Mouse (Mus musculus) kidney, embryonic 14.5 days (tissue): ENCODE data around the gene Mrgprg. TPM values are rescaled to one million over a fixed set of nuclear protein-coding genes. Genes with fewer than 3 reads are reported as not detected.

ENCODE experiments used
- ATAC-seq: fragments of 200-750 bp; cut with Nextera tagmentation; 2 replicates; pipeline ENCODE4 v1.8.0; 2017; ENCODE audit warnings: moderate number of reproducible peaks, mild to moderate bottlenecking, moderate TSS enrichment, moderate library complexity; ENCODE audit not compliant: low FRiP score, low TSS enrichment
- H3K27ac ChIP-seq: fragments of 300-500 bp; sonication (generic); 2 replicates; pipeline ENCODE4 v1.5.1; 2014; ENCODE audit warnings: low read depth, mild to moderate bottlenecking, low read length, moderate library complexity, mixed read lengths
- H3K27me3 ChIP-seq: fragments of 300-500 bp; sonication (generic); 2 replicates; pipeline ENCODE4 v1.6.1; 2014; ENCODE audit warnings: mild to moderate bottlenecking, low read length; ENCODE audit not compliant: control insufficient read depth, insufficient read depth
- H3K36me3 ChIP-seq: fragments of 300-500 bp; sonication (generic); 2 replicates; pipeline ENCODE4 v1.6.1; 2014; ENCODE audit warnings: low read length, mixed read lengths; ENCODE audit not compliant: control insufficient read depth, insufficient read depth
- H3K4me1 ChIP-seq: fragments of 300-500 bp; sonication (generic); 2 replicates; pipeline ENCODE4 v1.6.1; 2014; ENCODE audit warnings: low read length, mixed read lengths; ENCODE audit not compliant: control insufficient read depth, insufficient read depth
- H3K4me2 ChIP-seq: fragments of 300-500 bp; sonication (generic); replicated peaks from 2 replicates; pipeline ENCODE4 v1.6.1; 2014; ENCODE audit warnings: low read depth, mild to moderate bottlenecking, low read length
- H3K4me3 ChIP-seq: fragments of 300-500 bp; sonication (generic); 2 replicates; pipeline ENCODE4 v1.5.1; 2014; ENCODE audit warnings: mild to moderate bottlenecking, low read length
- H3K9ac ChIP-seq: fragments of 300-500 bp; sonication (generic); 2 replicates; pipeline ENCODE4 v1.6.1; 2014; ENCODE audit warnings: low read depth, mild to moderate bottlenecking, low read length, moderate library complexity
- H3K9me3 ChIP-seq: fragments of 300-500 bp; sonication (generic); 2 replicates; pipeline ENCODE4 v1.6.1; 2016; ENCODE audit warnings: low read length; ENCODE audit not compliant: control insufficient read depth
- WGBS: fragments of 180-500 bp; shearing (Covaris S2); extraction: QIAGEN DNeasy Blood & Tissue Kit; methylation state at CpG from one replicate; pipeline ENCODE4 v1.1.7; 2014; 5-methylcytosine and 5-hydroxymethylcytosine counted together
- polyA plus RNA-seq: library from polyadenylated mRNA; unstranded; fragments of >200 nt; fragmentation: Nextera tagmentation; extraction: Ambion mirVana; gene quantifications from 2 replicates; pipeline ENCODE4 v1.2.1, GENCODE M21; 2014

Gene Mrgprg
- not detected in 2 replicates for polyA plus RNA-seq

DNA sequence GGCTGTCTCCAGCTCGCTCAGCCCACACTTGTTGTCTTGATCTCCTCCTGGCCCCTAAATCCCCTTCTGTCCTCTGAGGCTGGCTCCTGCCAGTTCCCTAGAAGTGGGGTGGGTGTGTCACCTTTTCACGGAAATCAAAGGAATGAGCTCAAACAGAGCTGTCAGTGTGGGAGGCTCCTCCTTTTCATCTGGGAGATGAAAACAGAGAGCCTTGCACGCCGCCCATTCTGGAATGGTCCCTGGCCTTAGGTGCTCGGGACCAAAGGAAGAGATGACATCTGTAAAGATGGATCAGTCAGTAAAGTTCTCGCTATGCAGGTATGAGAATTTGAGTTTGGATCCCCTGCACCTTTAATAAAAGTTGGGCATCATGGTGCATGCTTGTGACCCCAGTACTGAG is at the start of gene Mrgprg:
Gene Mrgprg (minus strand): TSS at position 101 of the 400 bp plus-strand sequence.
- Histone ChIP-seq H3K4me3 (no peak within 1 kb of the TSS), H3K4me2 (no peak within 1 kb of the TSS), H3K27me3 (peaks cover 11% of the 10 kb centered on the region; the same call in 1 of the 2 replicates), H3K9me3 (no peaks in the 10 kb centered on the region), H3K27ac (no peak within 1 kb of the TSS), H3K9ac (no peak within 1 kb of the TSS), H3K4me1 (no peaks in the 10 kb centered on the region), H3K36me3 (no peaks in the 10 kb centered on the region)
- 35% methylated on average over 6 of the region's 6 CpGs for WGBS
- no peak for ATAC-seq

GRCm38 (mm10) chr7:143808909-143809308 is 42.1 kb upstream of the Mrgprg start:
- Histone ChIP-seq H3K4me2 (no peak overlapping the region), H3K4me3 (no peak overlapping the region), H3K9me3 (no peaks in the 10 kb centered on the region), H3K27ac (no peak overlapping the region), H3K27me3 (no peaks in the 10 kb centered on the region), H3K36me3 (peaks cover 49% of the 10 kb centered on the region), H3K4me1 (no peaks in the 10 kb centered on the region), H3K9ac (no peak overlapping the region)
- WGBS: 50% methylated on average over 1 of the region's 1 CpGs
- ATAC-seq: no peak

DNA sequence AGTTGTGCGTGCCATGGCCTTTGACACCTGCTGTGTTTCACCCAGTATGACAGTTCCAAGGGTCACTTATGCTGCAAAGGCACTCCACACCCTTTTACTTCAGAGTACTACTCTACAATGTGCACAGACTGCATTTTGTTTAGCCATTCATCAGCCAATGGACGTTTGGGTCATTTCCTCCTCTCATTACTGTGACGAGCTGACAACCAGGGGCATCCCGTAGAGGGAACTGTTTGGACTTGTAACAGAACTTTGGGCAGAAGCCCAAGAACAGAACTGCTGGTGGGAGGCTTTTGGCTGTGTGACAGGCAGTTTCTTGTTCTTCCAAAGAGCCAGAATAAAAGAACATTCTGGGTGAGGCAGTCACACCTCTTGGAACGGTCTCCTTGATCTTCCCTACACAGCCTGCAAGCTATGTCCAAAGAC is 38.4 kb upstream of the Mrgprg start:
- Histone ChIP-seq H3K9me3 (no peaks in the 10 kb centered on the region), H3K4me1 (no peaks in the 10 kb centered on the region), H3K4me3 (no peak overlapping the region), H3K27me3 (no peaks in the 10 kb centered on the region), H3K9ac (no peak overlapping the region), H3K27ac (no peak overlapping the region), H3K36me3 (peaks cover 57% of the 10 kb centered on the region), H3K4me2 (no peak overlapping the region)
- no peak for ATAC-seq
- 71% methylated on average over 5 of the region's 5 CpGs for WGBS

DNA sequence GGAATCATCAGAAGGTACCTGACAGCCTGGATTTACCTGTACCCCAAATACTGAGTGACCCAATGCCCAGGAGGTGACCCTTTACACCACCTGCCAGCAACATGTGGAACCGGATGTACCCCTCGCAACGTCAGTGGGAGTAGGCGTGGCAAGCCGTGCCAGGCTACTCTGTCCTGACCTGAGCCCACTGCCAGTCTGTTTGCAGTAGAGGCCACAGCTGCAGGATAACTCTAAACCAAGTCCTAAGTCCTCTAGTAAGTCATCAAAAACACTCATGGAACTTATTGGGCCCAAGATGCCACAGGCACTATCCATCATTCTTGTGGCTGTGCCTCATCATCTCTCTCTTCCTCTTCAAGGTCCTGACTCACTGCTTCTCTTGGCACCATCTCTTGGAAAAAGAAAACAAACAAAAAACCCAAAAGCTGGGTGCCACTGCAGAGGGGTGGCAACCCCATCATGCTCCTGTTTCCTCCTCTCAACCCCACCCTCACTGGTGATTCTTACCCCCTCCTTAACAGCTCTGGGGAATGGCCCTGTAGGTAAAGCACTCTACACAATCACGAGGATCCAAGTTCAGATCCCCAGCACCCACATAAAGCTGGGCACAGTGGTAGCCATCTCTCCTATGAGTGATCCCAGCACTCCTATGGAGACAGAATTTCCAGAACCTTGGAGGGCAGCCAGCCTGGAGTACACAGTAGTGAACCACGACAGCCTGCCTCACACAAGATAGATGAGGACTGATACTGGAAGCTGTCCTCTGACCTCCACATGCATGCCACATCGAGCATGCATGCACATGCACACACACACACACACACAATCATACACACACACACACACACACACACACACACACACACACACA is 34.6 kb upstream of the Mrgprg start:
- Histone ChIP-seq H3K9ac (no peak overlapping the region), H3K4me2 (no peak overlapping the region), H3K4me1 (no peaks in the 10 kb centered on the region), H3K27me3 (no peaks in the 10 kb centered on the region), H3K9me3 (no peaks in the 10 kb centered on the region), H3K36me3 (peaks cover 64% of the 10 kb centered on the region), H3K4me3 (no peak overlapping the region), H3K27ac (no peak overlapping the region)
- 89% methylated on average over 8 of the region's 8 CpGs for WGBS
- no peak for ATAC-seq

GRCm38 (mm10) chr7:143800770-143801169 is 34.0 kb upstream of the Mrgprg start:
- 86% methylated on average over 1 of the region's 1 CpGs for WGBS
- Histone ChIP-seq H3K27me3 (no peaks in the 10 kb centered on the region), H3K9ac (no peak overlapping the region), H3K9me3 (no peaks in the 10 kb centered on the region), H3K4me3 (no peak overlapping the region), H3K4me2 (no peak overlapping the region), H3K36me3 (peaks cover 59% of the 10 kb centered on the region), H3K4me1 (no peaks in the 10 kb centered on the region), H3K27ac (no peak overlapping the region)
- no peak for ATAC-seq

DNA sequence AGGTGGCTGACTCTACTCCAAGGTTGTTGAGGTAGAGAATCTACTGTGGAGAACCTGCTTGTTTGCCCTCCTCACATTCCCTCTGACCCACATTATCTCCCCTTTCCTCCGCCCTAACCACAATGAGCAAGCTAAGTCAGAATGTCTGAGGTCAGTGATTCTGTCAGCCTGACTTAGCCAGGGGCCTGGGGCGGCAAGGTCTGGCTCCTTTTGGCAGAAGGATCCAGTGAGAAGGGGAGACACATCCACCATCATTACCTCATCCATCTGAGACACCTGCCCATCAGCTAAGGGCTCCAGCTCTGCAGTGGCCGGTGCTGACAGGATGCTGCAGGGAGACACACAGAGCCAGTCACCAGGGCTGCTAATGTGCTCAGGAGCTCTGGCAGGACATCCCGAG is 32.0 kb upstream of the Mrgprg start:
- Histone ChIP-seq H3K9me3 (no peaks in the 10 kb centered on the region), H3K4me2 (no peak overlapping the region), H3K4me1 (no peaks in the 10 kb centered on the region), H3K9ac (no peak overlapping the region), H3K36me3 (peaks cover 54% of the 10 kb centered on the region), H3K4me3 (no peak overlapping the region), H3K27ac (no peak overlapping the region), H3K27me3 (no peaks in the 10 kb centered on the region)
- ATAC-seq: no peak
- WGBS: 92% methylated on average over 4 of the region's 4 CpGs

GRCm38 (mm10) chr7:143793121-143793520 is 26.3 kb upstream of the Mrgprg start:
- ATAC-seq: no peak
- 66% methylated on average over 4 of the region's 4 CpGs for WGBS

DNA sequence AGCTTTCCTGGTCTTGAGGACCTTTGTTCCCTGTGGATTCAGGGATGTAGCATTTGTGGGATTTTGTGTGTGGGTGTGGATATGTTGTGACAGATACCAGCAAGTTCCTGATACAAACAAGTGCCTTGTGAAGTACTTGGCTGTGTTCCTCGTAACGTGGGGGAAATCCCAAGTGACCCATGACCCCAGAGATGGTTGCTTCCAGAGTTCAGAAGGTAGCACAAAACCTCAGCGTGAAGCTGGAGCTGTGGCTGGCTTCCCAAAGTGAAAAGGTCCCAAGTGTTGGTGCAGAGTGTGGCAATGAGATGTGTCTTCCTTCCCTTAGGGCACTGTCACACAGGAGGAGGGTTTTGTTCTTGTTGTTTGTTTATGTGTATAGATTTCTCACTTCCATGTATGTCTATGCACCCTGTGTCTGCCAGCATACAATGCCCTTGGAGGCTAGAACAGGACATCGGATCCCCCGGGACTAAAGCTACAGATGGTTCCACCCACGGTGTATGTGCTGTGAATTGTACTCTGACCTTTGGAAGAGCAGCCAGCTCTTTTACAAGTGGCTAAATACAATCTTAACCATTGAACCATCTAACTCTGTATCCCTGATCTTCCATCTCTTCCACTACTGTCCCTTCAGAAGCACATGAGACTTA is 25.7 kb upstream of the Mrgprg start:
- no peak overlapping the region for H3K9ac ChIP-seq
- no peak overlapping the region for H3K27ac ChIP-seq
- ATAC-seq: no peak
- H3K4me3 ChIP-seq: no peak overlapping the region
- no peaks in the 10 kb centered on the region for H3K27me3 ChIP-seq
- no peaks in the 10 kb centered on the region for H3K4me1 ChIP-seq
- WGBS: 83% methylated on average over 6 of the region's 6 CpGs
- peaks cover 13% of the 10 kb centered on the region; the same call in 1 of the 2 replicates for H3K36me3 ChIP-seq
- peaks cover 4% of the 10 kb centered on the region; the same call in 1 of the 2 replicates for H3K9me3 ChIP-seq
- no peak overlapping the region for H3K4me2 ChIP-seq

More at GRCm38 (mm10) chr7:143793121-143793520, 26.3 kb upstream of the Mrgprg start:
- H3K27me3 ChIP-seq: no peaks in the 10 kb centered on the region
- H3K4me1 ChIP-seq: no peaks in the 10 kb centered on the region
- peaks cover 4% of the 10 kb centered on the region; the same call in 1 of the 2 replicates for H3K9me3 ChIP-seq
- H3K9ac ChIP-seq: no peak overlapping the region
- peaks cover 15% of the 10 kb centered on the region; the same call in 1 of the 2 replicates for H3K36me3 ChIP-seq
- no peak overlapping the region for H3K4me2 ChIP-seq
- no peak overlapping the region for H3K4me3 ChIP-seq
- no peak overlapping the region for H3K27ac ChIP-seq
